Mouse (Mus musculus): ENCODE measurements around the gene Pip4k2a.

DNA sequence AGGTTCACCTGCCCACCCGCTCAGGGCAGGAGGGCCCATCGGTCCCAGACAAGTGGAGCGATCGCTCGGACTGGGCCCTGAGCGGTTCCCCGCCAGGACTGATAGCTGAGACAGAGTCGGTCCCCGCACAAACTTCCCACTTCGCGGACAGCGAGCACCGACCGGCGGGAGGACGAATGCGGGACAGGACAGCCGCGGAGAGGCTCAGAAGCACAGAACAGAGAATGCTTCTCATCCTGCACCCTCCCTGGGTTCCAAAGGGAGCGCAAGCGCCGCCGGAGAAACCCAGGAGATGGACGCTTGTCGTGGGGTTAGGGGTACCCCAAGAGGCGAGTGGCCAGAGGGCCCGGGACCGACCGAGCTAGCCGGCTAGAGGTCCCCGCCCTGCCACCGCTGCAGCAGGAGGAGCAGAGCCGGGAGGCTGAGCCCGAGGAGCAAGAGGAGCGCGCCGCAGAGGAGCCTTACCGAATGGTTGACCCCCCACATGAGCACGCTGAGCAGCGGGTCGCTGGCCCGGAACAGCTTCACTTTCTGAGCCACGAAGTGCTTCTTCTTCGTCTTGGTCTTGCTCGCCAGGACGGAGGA is 447 bp downstream of the Pip4k2a start:
- TF ChIP-seq CTCF (IDR thresholded peaks at IDR 0.05; ENCODE audit: insufficient read depth, low read depth, low read length) (no peak), POLR2A (IDR thresholded peaks at IDR 0.05; ENCODE audit: insufficient read depth, low read depth, low read length) (no peak)
